In the genomic region with DNA sequence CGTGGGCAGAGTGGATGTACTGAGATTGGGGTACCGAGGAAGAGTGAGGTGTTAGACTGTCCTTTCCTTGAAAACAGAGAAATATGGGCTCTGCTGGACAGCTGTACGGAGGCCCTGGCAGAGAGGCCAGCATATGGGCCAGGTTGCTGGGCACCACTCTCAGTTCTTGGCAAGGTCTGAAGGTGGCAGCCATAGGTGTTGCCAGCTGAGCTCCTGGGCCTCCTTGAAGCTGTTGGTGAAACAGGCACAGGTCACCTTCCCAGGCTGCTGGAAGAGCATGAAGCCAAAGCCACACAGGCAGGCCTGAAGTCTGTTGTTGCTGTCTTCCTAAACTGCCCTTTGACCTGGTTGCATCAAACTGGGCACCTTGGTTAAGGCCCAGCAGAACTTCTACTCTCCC, we compare ENCODE assay signal across 28 mouse cellular contexts. TPM values are rescaled to one million over a fixed set of nuclear protein-coding genes. Genes with fewer than 3 reads are reported as not detected.
"Had no signal": no experiment of that assay in that cellular context is flagged by ENCODE, and none has a peak within 500 bp of the region (broad histone marks: within the 10 kb centered on the region; RNA-seq: fewer than 3 reads in every experiment).

No protein-coding gene starts in this region.

- H3K27me3 ChIP-seq: heart, embryonic 12.5 days; kidney, embryonic 15.5 days had no signal

- DNase-seq: gastrocnemius, postnatal 25 days; kidney, adult 18-20 months; kidney, adult 8-10 months had no signal

- H3K36me3 ChIP-seq: heart, embryonic 12.5 days; hindbrain, embryonic 10.5 days; hindbrain, embryonic 12.5 days; intestine, embryonic 15.5 days; kidney, embryonic 15.5 days; limb, embryonic 10.5 days; limb, embryonic 12.5 days; liver, embryonic 12.5 days had no signal

- H3K4me3 ChIP-seq: heart, adult 2 months; heart, embryonic 12.5 days; hindbrain, embryonic 10.5 days; hindbrain, embryonic 12.5 days; intestine, embryonic 15.5 days; kidney, embryonic 15.5 days; layer of hippocampus, adult 2 months; left cerebral cortex, adult 2 months; limb, embryonic 10.5 days; limb, embryonic 12.5 days; liver, embryonic 12.5 days had no signal

- H3K27ac ChIP-seq: heart, adult 2 months; hindbrain, embryonic 10.5 days; hindbrain, embryonic 12.5 days; hindbrain, embryonic 14.5 days; intestine, embryonic 15.5 days; kidney, embryonic 15.5 days; kidney, postnatal 0 days; layer of hippocampus, adult 2 months; left cerebral cortex, adult 2 months; limb, embryonic 10.5 days; limb, embryonic 12.5 days; liver, embryonic 12.5 days; liver, embryonic 14.5 days had no signal

- ATAC-seq: hindbrain, embryonic 16.5 days; inflammation-experienced regulatory T-cells, adult 6 months; intestine, embryonic 15.5 days; intestine, postnatal 0 days; liver, embryonic 12.5 days had no signal

- H3K9ac ChIP-seq: heart, embryonic 12.5 days; hindbrain, embryonic 12.5 days; hindbrain, embryonic 14.5 days; intestine, embryonic 15.5 days; kidney, embryonic 15.5 days; limb, embryonic 12.5 days; liver, embryonic 12.5 days; liver, embryonic 14.5 days had no signal

- H3K9me3 ChIP-seq: heart, embryonic 12.5 days; hindbrain, embryonic 10.5 days; hindbrain, embryonic 12.5 days; intestine, embryonic 15.5 days; kidney, embryonic 15.5 days; limb, embryonic 10.5 days; limb, embryonic 12.5 days; liver, embryonic 12.5 days had no signal

- H3K4me2 ChIP-seq: heart, embryonic 12.5 days; hindbrain, embryonic 12.5 days; hindbrain, embryonic 14.5 days; intestine, embryonic 15.5 days; kidney, embryonic 15.5 days; limb, embryonic 12.5 days; liver, embryonic 12.5 days had no signal

RNA-seq across cellular contexts. Expression of a gene that starts 11.6 kb away (rescaled TPM):
- total RNA-seq: granulocyte monocyte progenitor cell, adult 5-6 weeks had no signal
- polyA plus RNA-seq: heart, embryonic 12.5 days; inflammation-experienced regulatory T-cells, adult 6 months had no signal

RNA-seq across cellular contexts. Expression of a gene that starts 12.4 kb away (rescaled TPM):
- total RNA-seq: granulocyte monocyte progenitor cell, adult 5-6 weeks had no signal

RNA-seq across cellular contexts. Expression of a gene that starts 55.5 kb away (rescaled TPM):
- total RNA-seq: gastrocnemius, adult 8-10 months; gastrocnemius, postnatal 25 days; gastrocnemius, postnatal 4 days; granulocyte monocyte progenitor cell, adult 5-6 weeks; heart, adult 2 months; heart, postnatal 10 days; heart, postnatal 25 days; heart, postnatal 4 days had no signal
- polyA plus RNA-seq: heart, adult 2 months; heart, embryonic 12.5 days; heart, embryonic 16.5 days; hindbrain, embryonic 10.5 days; inflammation-experienced regulatory T-cells, adult 6 months; intestine, embryonic 15.5 days; intestine, postnatal 0 days; kidney, embryonic 15.5 days; kidney, postnatal 0 days; limb, embryonic 10.5 days; limb, embryonic 12.5 days; liver, embryonic 12.5 days; liver, embryonic 14.5 days; liver, embryonic 16.5 days had no signal
